22 mouse cellular contexts compared by ENCODE assay signal in the genomic region with DNA sequence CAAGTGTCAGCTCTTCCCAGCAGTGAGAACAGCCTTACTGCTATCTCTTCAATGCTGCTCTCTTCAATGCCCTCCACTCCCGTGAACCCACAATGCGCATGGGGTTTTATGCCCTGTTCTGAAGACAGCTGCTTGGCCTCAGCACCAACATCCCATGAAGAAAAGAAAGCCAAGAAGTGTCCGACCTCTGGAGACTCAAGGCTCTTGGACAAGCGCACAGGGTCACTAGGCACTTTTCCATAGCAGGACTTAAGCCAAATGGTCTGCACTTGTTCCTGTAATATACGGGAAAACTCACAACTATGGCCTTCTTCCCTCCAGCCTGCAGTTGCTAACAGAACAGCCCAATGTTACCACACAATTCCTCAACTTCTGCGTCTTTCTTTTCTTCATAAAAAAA. TPM values are rescaled to one million over a fixed set of nuclear protein-coding genes. Genes with fewer than 3 reads are reported as not detected.
"Had no signal": no experiment of that assay in that cellular context is flagged by ENCODE, and none has a peak within 500 bp of the region (broad histone marks: within the 10 kb centered on the region; RNA-seq: fewer than 3 reads in every experiment).

No protein-coding gene starts in this region.

- H3K36me3 ChIP-seq: limb, embryonic 10.5 days; liver, embryonic 15.5 days; lung, embryonic 15.5 days; midbrain, embryonic 15.5 days; neural tube, embryonic 12.5 days; stomach, embryonic 15.5 days had no signal

- H3K27me3 ChIP-seq: lung, embryonic 15.5 days; neural tube, embryonic 12.5 days; stomach, embryonic 15.5 days had no signal

- H3K4me1 ChIP-seq: limb, embryonic 10.5 days; liver, embryonic 15.5 days; lung, embryonic 15.5 days; neural tube, embryonic 12.5 days; stomach, embryonic 15.5 days had no signal

- H3K4me3 ChIP-seq: left cerebral cortex, adult 2 months; limb, embryonic 10.5 days; liver, embryonic 15.5 days; lung, embryonic 15.5 days; megakaryocyte, embryonic 14.5 days; midbrain, embryonic 15.5 days; neural tube, embryonic 12.5 days; stomach, embryonic 15.5 days had no signal

- DNase-seq: kidney, adult 9 months; retina, postnatal 1 day; right cerebral cortex, postnatal 4 days; thymus, adult 2 months; thymus, postnatal 25 days had no signal

- H3K27ac ChIP-seq: kidney, postnatal 0 days; left cerebral cortex, adult 2 months; limb, embryonic 10.5 days; liver, embryonic 15.5 days; lung, embryonic 15.5 days; macrophage; midbrain, embryonic 15.5 days; neural tube, embryonic 12.5 days; stomach, embryonic 15.5 days had no signal

RNA-seq across cellular contexts. Expression of a gene that starts 18.0 kb away (rescaled TPM):
- total RNA-seq: layer of hippocampus, adult 8-10 months; left cerebral cortex, adult 2 months; left cerebral cortex, postnatal 14 days; monocyte, adult 5-6 weeks had no signal
- polyA plus RNA-seq: intestine, embryonic 16.5 days; limb, embryonic 10.5 days; liver, embryonic 11.5 days; liver, embryonic 15.5 days; lung, embryonic 15.5 days; macrophage; spleen, adult 2 months; urinary bladder, adult 2 months had no signal
